In genomic region chr1:181284301-181285197, GRCm38 (mm10) we compare ENCODE assay signal across 11 mouse cellular contexts.
DNase-seq lines count a peak whose midpoint lies in the region; ATAC-seq and TF ChIP-seq lines count a peak whose summit lies in the region.
"Had no signal": no experiment of that assay in that cellular context is flagged by ENCODE, and none has a peak within 500 bp of the region (broad histone marks: within the 10 kb centered on the region; RNA-seq: fewer than 3 reads in every experiment).

No protein-coding gene starts in this region.

- peaks cover 6% of the 10 kb centered on the region for H3K4me1 ChIP-seq in heart, embryonic 10.5 days
- no peaks in the 10 kb centered on the region for H3K4me1 ChIP-seq in thymus, adult 2 months (replicated peaks; ENCODE audit: control insufficient read depth, insufficient read depth, low read length)
- H3K4me1 ChIP-seq in limb, embryonic 10.5 days: peaks cover 10% of the 10 kb centered on the region; the same call in 1 of the 2 replicates
- H3K4me1 ChIP-seq in midbrain, embryonic 15.5 days: no peaks in the 10 kb centered on the region

- H3K27ac ChIP-seq in heart, embryonic 10.5 days: no peak overlapping the region
- no peak overlapping the region for H3K27ac ChIP-seq in thymus, adult 2 months (ENCODE audit: control insufficient read depth, insufficient read depth, low read length)
- H3K27ac ChIP-seq in limb, embryonic 10.5 days: no peak overlapping the region
- no peak overlapping the region for H3K27ac ChIP-seq in midbrain, embryonic 15.5 days
- H3K27ac ChIP-seq: hindbrain, embryonic 14.5 days had no signal

- no peak for ATAC-seq in midbrain, embryonic 15.5 days (replicated peaks)
- ATAC-seq: Patski had no signal

- no peaks in the 10 kb centered on the region for H3K9me3 ChIP-seq in heart, embryonic 10.5 days
- no peaks in the 10 kb centered on the region for H3K9me3 ChIP-seq in limb, embryonic 10.5 days (replicated peaks)
- H3K9me3 ChIP-seq in midbrain, embryonic 15.5 days: no peaks in the 10 kb centered on the region

- TF ChIP-seq CTCF in thymus, adult 2 months (IDR thresholded peaks at IDR 0.05; ENCODE audit: borderline replicate concordance, control insufficient read depth, extremely low read depth, insufficient read depth, low read length, poor library complexity): no peak

- DNase-seq in heart, embryonic 10.5 days (ENCODE audit: low spot score): peak; percentile 54
- no peak for DNase-seq in heart, postnatal 4 days
- peak; percentile 30 for DNase-seq in thymus, adult 2 months
- DNase-seq in thymus, adult 18-20 months: no peak
- peak; percentile 24 for DNase-seq in limb, embryonic 10.5 days (ENCODE audit: low spot score)
- no peak for DNase-seq in natural killer cell, adult 2 months (ENCODE audit: low spot score in 2 of 2)
- DNase-seq in kidney, postnatal 10 days: no peak

- no peak overlapping the region for H3K9ac ChIP-seq in midbrain, embryonic 15.5 days
- H3K9ac ChIP-seq: hindbrain, embryonic 14.5 days had no signal

- 68% methylated on average over 10 of the region's 10 CpGs for WGBS in heart, embryonic 10.5 days
- WGBS in thymus, adult 2 months: 86% methylated on average over 10 of the region's 10 CpGs
- WGBS in limb, embryonic 10.5 days: 71% methylated on average over 10 of the region's 10 CpGs
- WGBS in midbrain, embryonic 15.5 days: 74% methylated on average over 10 of the region's 10 CpGs

- H3K4me2 ChIP-seq in midbrain, embryonic 15.5 days: no peak overlapping the region
- H3K4me2 ChIP-seq: hindbrain, embryonic 14.5 days had no signal

- H3K4me3 ChIP-seq in heart, embryonic 10.5 days: no peak overlapping the region
- H3K4me3 ChIP-seq in thymus, adult 2 months (ENCODE audit: control insufficient read depth, insufficient read depth, low read length): no peak overlapping the region
- H3K4me3 ChIP-seq in limb, embryonic 10.5 days: no peak overlapping the region
- no peak overlapping the region for H3K4me3 ChIP-seq in midbrain, embryonic 15.5 days
- H3K4me3 ChIP-seq: erythroblast, embryonic 14.5 days had no signal

- no peaks in the 10 kb centered on the region for H3K36me3 ChIP-seq in heart, embryonic 10.5 days
- H3K36me3 ChIP-seq in thymus, adult 2 months (ENCODE audit: control insufficient read depth, insufficient read depth, low read length): no peaks in the 10 kb centered on the region
- no peaks in the 10 kb centered on the region for H3K36me3 ChIP-seq in limb, embryonic 10.5 days
- no peaks in the 10 kb centered on the region for H3K36me3 ChIP-seq in midbrain, embryonic 15.5 days (replicated peaks)

- TF ChIP-seq POLR2A in thymus, adult 2 months (IDR thresholded peaks at IDR 0.05; ENCODE audit: control insufficient read depth, extremely low read depth, insufficient read depth, low read length, poor library complexity): no peak

- peaks cover 4% of the 10 kb centered on the region; the same call in 1 of the 2 replicates for H3K27me3 ChIP-seq in heart, embryonic 10.5 days (ENCODE audit: insufficient read depth, poor library complexity, severe bottlenecking)
- H3K27me3 ChIP-seq in thymus, adult 2 months (ENCODE audit: control insufficient read depth, insufficient read depth, low read length): no peaks in the 10 kb centered on the region
- no peaks in the 10 kb centered on the region for H3K27me3 ChIP-seq in limb, embryonic 10.5 days (ENCODE audit: low read depth, poor library complexity, severe bottlenecking)
- no peaks in the 10 kb centered on the region for H3K27me3 ChIP-seq in midbrain, embryonic 15.5 days (replicated peaks)

Comparison
In these comparisons a context has a peak if more than half of its experiments do, and no peak if none do; other contexts are left out.
1. DNase-seq: peak in heart, embryonic 10.5 days (single experiment), thymus, adult 2 months (single experiment) and limb, embryonic 10.5 days (single experiment); none in heart, postnatal 4 days (single experiment), thymus, adult 18-20 months (0 of 2), natural killer cell, adult 2 months (0 of 2) and kidney, postnatal 10 days (single experiment).